Mouse (Mus musculus) ES-Bruce4 (cell line): ENCODE measurements around the gene Sdhaf2.

Experiments used
- CTCF ChIP-seq: IDR thresholded peaks from one replicate; pipeline ENCODE4 v1.8.1; 2011; ENCODE audit warnings: low read depth, low read length
- EP300 ChIP-seq: IDR thresholded peaks from 2 replicates; pipeline ENCODE4 v1.6.1; 2011; ENCODE audit warnings: low read depth, low read length; ENCODE audit not compliant: insufficient read depth
- POLR2A ChIP-seq: IDR thresholded peaks from one replicate; pipeline ENCODE4 v1.8.1; 2011; ENCODE audit warnings: low read length; ENCODE audit not compliant: insufficient read depth

DNA sequence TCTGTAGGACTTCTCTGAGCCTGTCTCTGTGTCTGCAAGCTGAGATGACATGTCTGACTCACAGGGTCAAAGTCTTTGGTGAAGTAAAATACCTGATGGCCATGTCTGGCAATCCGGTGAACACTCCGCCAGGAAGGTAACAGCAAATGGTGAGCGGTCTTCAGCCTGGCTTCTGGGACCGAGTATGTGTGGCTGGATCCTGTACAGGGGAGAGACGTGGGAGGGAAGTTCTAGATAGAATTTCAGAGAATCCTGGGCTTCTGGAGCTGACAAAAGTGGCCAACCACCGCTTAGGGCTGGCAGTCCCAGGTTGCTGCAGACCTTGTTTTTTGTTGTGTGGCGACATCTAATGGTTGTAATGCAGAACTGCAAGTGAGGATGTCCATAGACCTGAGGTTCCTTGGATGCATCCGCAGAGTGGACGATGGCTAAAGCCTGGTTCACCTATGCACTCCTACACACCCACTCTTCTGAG is 39.6 kb downstream of the Sdhaf2 start:
- no peak for TF ChIP-seq POLR2A
- TF ChIP-seq CTCF = peak; percentile 73
- TF ChIP-seq EP300 = no peak
